Mouse (Mus musculus) myocyte (in vitro differentiated cells): ENCODE measurements at regions not wholly inside any gene's neighbourhood (a gene's known extent, or its start where the extent isn't known, plus 50 kb on each side); places are given as distances from the start of the nearest gene placed in this dataset.

ENCODE experiments used
- CEBPB ChIP-seq: IDR thresholded peaks from 2 replicates; pipeline ENCODE4 v1.6.1; 2011; ENCODE audit warnings: mild to moderate bottlenecking, moderate library complexity; ENCODE audit not compliant: poor library complexity, insufficient read depth, severe bottlenecking
- E2F4 ChIP-seq: IDR thresholded peaks from one replicate; pipeline ENCODE4 v1.6.1; 2011; ENCODE audit warnings: mild to moderate bottlenecking, control low read depth, moderate library complexity; ENCODE audit not compliant: insufficient read depth
- MYOD1 ChIP-seq, 3 experiments: IDR thresholded peaks; one replicate each; pipeline ENCODE4 v1.6.1; 2011; ENCODE audit warnings: control low read depth in 2 of 3, low read depth in 2 of 3, mild to moderate bottlenecking in 2 of 3, moderate library complexity in 1 of 3; ENCODE audit not compliant: insufficient read length in 2 of 3, control insufficient read depth in 1 of 3
- MYOG ChIP-seq, 3 experiments: IDR thresholded peaks; one replicate each; pipeline ENCODE4 v1.6.1; 2011; ENCODE audit warnings: control low read depth in 2 of 3, low read depth in 2 of 3, mild to moderate bottlenecking in 2 of 3; ENCODE audit not compliant: insufficient read length in 2 of 3, control insufficient read depth in 1 of 3, insufficient read depth in 1 of 3
- POLR2A ChIP-seq: IDR thresholded peaks from one replicate; pipeline ENCODE4 v1.6.1; 2011; ENCODE audit warnings: low read depth, mild to moderate bottlenecking, control low read depth, moderate library complexity; ENCODE audit not compliant: insufficient read length
- REST ChIP-seq: IDR thresholded peaks from one replicate; pipeline ENCODE4 v1.6.1; 2011; ENCODE audit warnings: mild to moderate bottlenecking, control low read depth, moderate library complexity; ENCODE audit not compliant: insufficient read depth, insufficient read length
- SRF ChIP-seq: IDR thresholded peaks from one replicate; pipeline ENCODE4 v1.6.1; 2011; ENCODE audit warnings: low read depth; ENCODE audit not compliant: control insufficient read depth, insufficient read length
- TCF12 ChIP-seq: IDR thresholded peaks from one replicate; pipeline ENCODE4 v1.6.1; 2011; ENCODE audit warnings: mild to moderate bottlenecking, control low read depth; ENCODE audit not compliant: poor library complexity, insufficient read depth, severe bottlenecking
- USF1 ChIP-seq: IDR thresholded peaks from one replicate; pipeline ENCODE4 v1.6.1; 2011; ENCODE audit warnings: low read depth, mild to moderate bottlenecking, control low read depth, moderate library complexity

GRCm38 (mm10) chr16:50839665-50840064 is 248.7 kb upstream of the Ccdc54 start:
- TF ChIP-seq MYOD1 (IDR thresholded peaks at IDR 0.05; ENCODE audit: control insufficient read depth in 1 of 3, insufficient read length in 2 of 3, low read depth in 2 of 3) = no peak
- no peak for TF ChIP-seq POLR2A
- no peak for TF ChIP-seq REST
- no peak for TF ChIP-seq E2F4
- no peak for TF ChIP-seq SRF
- no peak for TF ChIP-seq USF1
- TF ChIP-seq CEBPB = no peak
- no peak for TF ChIP-seq MYOG (IDR thresholded peaks at IDR 0.05; ENCODE audit: control insufficient read depth in 1 of 3, insufficient read depth in 1 of 3, insufficient read length in 2 of 3, low read depth in 2 of 3)
- no peak for TF ChIP-seq TCF12
